In genomic region chr3:92966761-92967160, GRCm38 (mm10) we compare ENCODE assay signal across 22 mouse cellular contexts. TPM values are rescaled to one million over a fixed set of nuclear protein-coding genes. Genes with fewer than 3 reads are reported as not detected.
"Had no signal": no experiment of that assay in that cellular context is flagged by ENCODE, and none has a peak within 500 bp of the region (broad histone marks: within the 10 kb centered on the region; RNA-seq: fewer than 3 reads in every experiment).

TSS of gene Lce3e (plus strand) at chr3:92967061.

- H3K4me1 ChIP-seq: neural tube, embryonic 12.5 days; neural tube, embryonic 13.5 days; neural tube, embryonic 15.5 days; stomach, embryonic 15.5 days had no signal

- H3K9me3 ChIP-seq: neural tube, embryonic 12.5 days; neural tube, embryonic 13.5 days; neural tube, embryonic 15.5 days; stomach, embryonic 15.5 days had no signal

- H3K4me3 ChIP-seq: neural tube, embryonic 12.5 days; neural tube, embryonic 13.5 days; neural tube, embryonic 15.5 days; stomach, embryonic 15.5 days had no signal

- H3K4me2 ChIP-seq: neural tube, embryonic 12.5 days; neural tube, embryonic 13.5 days; neural tube, embryonic 15.5 days; stomach, embryonic 15.5 days had no signal

- DNase-seq: retina, postnatal 1 day; right cerebral cortex, adult 18-20 months; right cerebral cortex, postnatal 14 days; right cerebral cortex, postnatal 4 days; spleen, adult 18-20 months; thymus, adult 18-20 months; thymus, adult 2 months; thymus, postnatal 14 days; thymus, postnatal 25 days; thymus, postnatal 36 days; thymus, postnatal 4 days had no signal

- H3K36me3 ChIP-seq: neural tube, embryonic 12.5 days; neural tube, embryonic 13.5 days; neural tube, embryonic 15.5 days; stomach, embryonic 15.5 days had no signal

- H3K9ac ChIP-seq: neural tube, embryonic 12.5 days; neural tube, embryonic 13.5 days; neural tube, embryonic 15.5 days; stomach, embryonic 15.5 days had no signal

- H3K27ac ChIP-seq: neural tube, embryonic 12.5 days; neural tube, embryonic 13.5 days; neural tube, embryonic 15.5 days; stomach, embryonic 15.5 days had no signal

- H3K27me3 ChIP-seq: neural tube, embryonic 12.5 days; neural tube, embryonic 13.5 days; neural tube, embryonic 15.5 days; stomach, embryonic 15.5 days had no signal

RNA-seq across cellular contexts. Expression of gene Lce3e, which starts in this region (rescaled TPM):
- polyA plus RNA-seq: neural tube, embryonic 11.5 days; neural tube, embryonic 12.5 days; neural tube, embryonic 13.5 days; neural tube, embryonic 14.5 days; neural tube, embryonic 15.5 days; small intestine, adult 2 months; spleen, adult 2 months; stomach, embryonic 14.5 days; testis, adult 2 months; urinary bladder, adult 2 months had no signal
